Comparison of ENCODE assay signal across 14 mouse cellular contexts in the genomic region with DNA sequence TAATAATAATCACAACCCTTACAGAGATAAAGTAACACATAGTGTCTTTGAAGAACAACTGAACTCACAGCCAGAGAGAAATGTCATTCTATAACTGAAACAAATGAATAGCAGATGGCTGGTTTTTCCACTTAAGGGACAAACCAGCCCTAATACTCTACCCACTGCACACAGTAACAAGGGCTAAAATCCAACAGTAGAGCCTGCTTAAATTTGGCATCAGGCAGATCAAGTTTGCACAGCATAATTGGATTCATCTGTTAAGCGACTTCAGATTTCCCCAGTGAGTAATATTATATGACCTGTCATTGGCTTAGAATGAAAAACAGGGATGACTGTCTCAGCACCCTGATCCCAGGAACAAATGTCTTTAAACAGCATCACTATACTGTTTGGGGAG.
A peak's percentile ranks its signal among the peaks of the same experiment; 100 is the strongest.
DNase-seq lines count a peak whose midpoint lies in the region; ATAC-seq lines count a peak whose summit lies in the region.
"Had no signal": no experiment of that assay in that cellular context is flagged by ENCODE, and none has a peak within 500 bp of the region (broad histone marks: within the 10 kb centered on the region; RNA-seq: fewer than 3 reads in every experiment).

No protein-coding gene starts in this region.

- H3K27ac ChIP-seq in hindbrain, embryonic 11.5 days (ENCODE audit: low read depth, low read length), result no peak overlapping the region
- no peak overlapping the region; the same call in 1 of the 2 replicates for H3K27ac ChIP-seq in hindbrain, embryonic 13.5 days
- H3K27ac ChIP-seq: heart, embryonic 13.5 days; liver, embryonic 12.5 days had no signal

- ATAC-seq in hindbrain, embryonic 11.5 days (ENCODE audit: low FRiP score), result peak; percentile 51
- ATAC-seq in hindbrain, embryonic 13.5 days (ENCODE audit: low FRiP score), result no peak
- ATAC-seq: liver, embryonic 12.5 days had no signal

- H3K9ac ChIP-seq in hindbrain, embryonic 11.5 days (ENCODE audit: low read depth, low read length), result no peak overlapping the region
- no peak overlapping the region for H3K9ac ChIP-seq in hindbrain, embryonic 13.5 days
- H3K9ac ChIP-seq: heart, embryonic 13.5 days; liver, embryonic 12.5 days had no signal

- WGBS in hindbrain, embryonic 11.5 days, result 47% methylated on average over 1 of the region's 1 CpGs
- WGBS in hindbrain, embryonic 13.5 days, result 18% methylated on average over 1 of the region's 1 CpGs

- H3K36me3 ChIP-seq in hindbrain, embryonic 11.5 days (ENCODE audit: control insufficient read depth, insufficient read depth, low read length), result no peaks in the 10 kb centered on the region
- no peaks in the 10 kb centered on the region for H3K36me3 ChIP-seq in hindbrain, embryonic 13.5 days
- H3K36me3 ChIP-seq: G1E; heart, embryonic 13.5 days; liver, embryonic 12.5 days had no signal

- no peak overlapping the region for H3K4me2 ChIP-seq in hindbrain, embryonic 11.5 days (replicated peaks; ENCODE audit: low read depth, low read length)
- H3K4me2 ChIP-seq in hindbrain, embryonic 13.5 days, result no peak overlapping the region
- H3K4me2 ChIP-seq: heart, embryonic 13.5 days; liver, embryonic 12.5 days had no signal

- no peaks in the 10 kb centered on the region for H3K27me3 ChIP-seq in hindbrain, embryonic 11.5 days (ENCODE audit: control insufficient read depth, insufficient read depth, low read length)
- H3K27me3 ChIP-seq in hindbrain, embryonic 13.5 days, result no peaks in the 10 kb centered on the region
- H3K27me3 ChIP-seq: heart, embryonic 13.5 days; liver, embryonic 12.5 days; megakaryocyte, embryonic 14.5 days had no signal

- no peak for DNase-seq in hindbrain, embryonic 11.5 days (ENCODE audit: low spot score)
- DNase-seq in 3T3-L1 (ENCODE audit: low read depth, low spot score), result peak; percentile 68
- DNase-seq in embryo, embryonic 11 days, result peak; percentile 69
- DNase-seq in hindlimb bud, embryonic 11.5 days (ENCODE audit: extremely low spot score, low read depth, low spot score), result peak; percentile 50
- no peak for DNase-seq in layer of hippocampus, postnatal 10 days (ENCODE audit: low spot score in 2 of 2)
- DNase-seq in c-Kit-positive CD71-positive TER-119-positive erythroid progenitor cells, embryonic 14.5 days (ENCODE audit: low spot score), result no peak
- DNase-seq in left cerebral cortex, adult 18-20 months (ENCODE audit: low spot score in 2 of 2), result no peak
- DNase-seq: cerebellum, adult 11-12 months; gastrocnemius, postnatal 36 days had no signal

- no peak overlapping the region for H3K4me3 ChIP-seq in hindbrain, embryonic 11.5 days (ENCODE audit: low read depth, low read length)
- H3K4me3 ChIP-seq in hindbrain, embryonic 13.5 days, result no peak overlapping the region
- H3K4me3 ChIP-seq: heart, embryonic 13.5 days; liver, embryonic 12.5 days; megakaryocyte, embryonic 14.5 days had no signal

- H3K9me3 ChIP-seq in hindbrain, embryonic 11.5 days (ENCODE audit: control insufficient read depth, low read length), result no peaks in the 10 kb centered on the region
- H3K9me3 ChIP-seq in hindbrain, embryonic 13.5 days, result no peaks in the 10 kb centered on the region
- H3K9me3 ChIP-seq: G1E; heart, embryonic 13.5 days; megakaryocyte, embryonic 14.5 days had no signal

- no peaks in the 10 kb centered on the region for H3K4me1 ChIP-seq in hindbrain, embryonic 11.5 days (replicated peaks; ENCODE audit: control insufficient read depth, insufficient read depth, low read length)
- H3K4me1 ChIP-seq in hindbrain, embryonic 13.5 days (replicated peaks), result peaks cover 18% of the 10 kb centered on the region
- H3K4me1 ChIP-seq: heart, embryonic 13.5 days; liver, embryonic 12.5 days; megakaryocyte, embryonic 14.5 days had no signal

Comparison
In these comparisons a context has a peak if more than half of its experiments do, and no peak if none do; other contexts are left out.
1. DNase-seq: peak in 3T3-L1 (single experiment), embryo, embryonic 11 days (single experiment) and hindlimb bud, embryonic 11.5 days (single experiment); none in hindbrain, embryonic 11.5 days (single experiment), layer of hippocampus, postnatal 10 days (0 of 2), c-Kit-positive CD71-positive TER-119-positive erythroid progenitor cells, embryonic 14.5 days (single experiment) and left cerebral cortex, adult 18-20 months (0 of 2).